Mouse (Mus musculus) kidney, postnatal 0 days (tissue): Measurements from ENCODE around the gene Dclk1. TPM values are rescaled to one million over a fixed set of nuclear protein-coding genes. Genes with fewer than 3 reads are reported as not detected.

Experiments
- ATAC-seq: fragments of 200-750 bp; cut with Nextera tagmentation; replicated peaks from 2 replicates; pipeline ENCODE4 v1.8.0; 2017; ENCODE audit warnings: low read depth, moderate number of reproducible peaks, moderate TSS enrichment, moderate library complexity; ENCODE audit not compliant: low FRiP score
- DNase-seq: peaks from one replicate; pipeline ENCODE4 v3.0.0-alpha.2; 2016; ENCODE audit warnings: low spot score
- H3K27ac ChIP-seq: fragments of 300-500 bp; sonication (generic); 2 replicates; pipeline ENCODE4 v1.5.1; 2014; ENCODE audit warnings: mild to moderate bottlenecking
- H3K27me3 ChIP-seq: fragments of 300-500 bp; sonication (generic); 2 replicates; pipeline ENCODE4 v1.6.1; 2014; ENCODE audit warnings: low read length, mixed read lengths; ENCODE audit not compliant: insufficient read depth
- H3K36me3 ChIP-seq: fragments of 300-500 bp; sonication (generic); 2 replicates; pipeline ENCODE4 v1.6.1; 2014; ENCODE audit warnings: low read length, mixed read lengths; ENCODE audit not compliant: insufficient read depth
- H3K4me1 ChIP-seq: fragments of 300-500 bp; sonication (generic); replicated peaks from 2 replicates; pipeline ENCODE4 v1.6.1; 2014; ENCODE audit warnings: antibody characterized with exemption, low read length, mixed read lengths; ENCODE audit not compliant: insufficient read depth
- H3K4me2 ChIP-seq: fragments of 300-500 bp; sonication (generic); 2 replicates; pipeline ENCODE4 v1.6.1; 2014; ENCODE audit warnings: mild to moderate bottlenecking, low read length, moderate library complexity, mixed read lengths
- H3K4me3 ChIP-seq: fragments of 300-500 bp; sonication (generic); replicated peaks from 2 replicates; pipeline ENCODE4 v1.5.1; 2014; ENCODE audit warnings: low read depth, low read length
- H3K9ac ChIP-seq: fragments of 300-500 bp; sonication (generic); 2 replicates; pipeline ENCODE4 v1.6.1; 2014; ENCODE audit warnings: low read depth, low read length
- H3K9me3 ChIP-seq: fragments of 300-500 bp; sonication (generic); replicated peaks from 2 replicates; pipeline ENCODE4 v1.6.1; 2016; ENCODE audit warnings: low read length, inconsistent platforms, mixed read lengths
- CTCF ChIP-seq: IDR thresholded peaks from 2 replicates; pipeline ENCODE4 v1.5.1; 2016; ENCODE audit warnings: antibody characterized with exemption, low read depth, mild to moderate bottlenecking, moderate library complexity
- WGBS: fragments of 180-500 bp; shearing (Covaris S2); extraction: QIAGEN DNeasy Blood & Tissue Kit; methylation state at CpG from one replicate; pipeline ENCODE4 v1.1.7; 2014; 5-methylcytosine and 5-hydroxymethylcytosine counted together
- polyA plus RNA-seq: library from polyadenylated mRNA; unstranded; fragments of >200 nt; fragmentation: Nextera tagmentation; extraction: Ambion mirVana; gene quantifications from 2 replicates; pipeline ENCODE4 v1.2.1, GENCODE M21; 2015

The Dclk1 gene
- polyA plus RNA-seq, 1 experiment from 2014 or later, result 18.3 TPM

DNA sequence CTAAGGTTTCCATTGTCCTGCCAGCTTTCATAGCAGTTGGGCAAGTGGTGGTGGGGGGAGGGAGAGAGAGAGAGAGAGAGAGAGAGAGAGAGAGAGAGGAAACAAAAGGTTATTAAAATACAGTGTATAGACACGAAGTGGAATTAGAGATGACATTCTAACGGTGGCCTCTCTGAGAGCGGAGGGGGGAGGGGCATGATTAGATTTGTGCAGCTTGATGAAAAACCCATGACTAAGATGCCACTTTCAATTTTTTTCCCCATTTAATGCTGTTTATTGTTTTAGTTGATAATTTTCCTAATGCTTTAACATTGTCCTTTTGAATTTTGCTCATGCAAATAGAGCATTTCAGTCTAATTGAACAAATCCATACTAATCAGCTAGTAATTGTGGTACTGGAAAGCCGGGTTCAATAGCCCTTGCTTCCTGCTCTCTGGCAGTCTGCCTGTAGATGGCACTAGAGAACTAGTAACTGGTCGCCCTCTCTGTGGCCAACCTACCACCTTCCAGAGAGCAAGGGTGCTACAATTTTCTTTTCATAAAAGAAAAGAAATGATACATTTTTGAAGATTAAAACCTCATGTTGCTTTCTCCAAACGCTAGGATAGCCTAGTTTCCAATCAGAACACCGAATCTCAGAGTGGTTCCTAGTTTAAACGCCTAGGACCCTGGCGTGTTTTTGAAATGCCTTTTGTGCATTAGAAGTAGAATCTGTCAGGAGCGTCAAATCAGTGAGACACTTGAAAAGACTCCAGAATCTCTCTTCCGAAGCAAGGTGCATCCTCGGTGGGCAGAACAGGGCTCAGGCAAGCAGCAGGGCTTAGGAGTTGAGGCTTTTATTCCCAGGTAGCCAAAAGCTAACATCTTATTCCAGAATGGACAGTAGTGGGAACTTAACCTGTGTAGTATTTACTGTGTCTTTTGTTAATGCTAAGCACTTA lies 278.3 kb downstream of the Dclk1 start:
- H3K36me3 ChIP-seq, result no peaks in the 10 kb centered on the region
- 31% methylated on average over 12 of the region's 12 CpGs for WGBS
- H3K4me3 ChIP-seq, result no peak overlapping the region
- DNase-seq (peak; percentile 85), ATAC-seq (no peak)
- peaks cover 9% of the 10 kb centered on the region; the same call in 1 of the 2 replicates for H3K4me1 ChIP-seq
- no peak overlapping the region for H3K9ac ChIP-seq
- no peak overlapping the region for H3K4me2 ChIP-seq
- H3K27ac ChIP-seq, result no peak overlapping the region
- H3K27me3 ChIP-seq, result no peaks in the 10 kb centered on the region
- no peaks in the 10 kb centered on the region for H3K9me3 ChIP-seq
- TF ChIP-seq CTCF, result peak; percentile 86

GRCm38 (mm10) chr3:55521776-55522175 lies 279.6 kb downstream of the Dclk1 start:
- TF ChIP-seq CTCF, result no peak
- no peak overlapping the region for H3K27ac ChIP-seq
- DNase-seq, result no peak
- 76% methylated on average over 8 of the region's 8 CpGs for WGBS
- H3K4me1 ChIP-seq, result peaks cover 9% of the 10 kb centered on the region; the same call in 1 of the 2 replicates
- H3K4me2 ChIP-seq, result no peak overlapping the region
- H3K9me3 ChIP-seq, result no peaks in the 10 kb centered on the region
- no peaks in the 10 kb centered on the region for H3K27me3 ChIP-seq
- no peak overlapping the region for H3K4me3 ChIP-seq
- no peaks in the 10 kb centered on the region for H3K36me3 ChIP-seq
- ATAC-seq, result no peak
- H3K9ac ChIP-seq, result no peak overlapping the region

GRCm38 (mm10) chr3:55523224-55523623 lies 281.1 kb downstream of the Dclk1 start:
- Histone ChIP-seq H3K27me3 (no peaks in the 10 kb centered on the region), H3K9ac (no peak overlapping the region), H3K4me1 (peaks cover 9% of the 10 kb centered on the region; the same call in 1 of the 2 replicates), H3K36me3 (no peaks in the 10 kb centered on the region), H3K4me3 (no peak overlapping the region), H3K9me3 (no peaks in the 10 kb centered on the region), H3K4me2 (no peak overlapping the region), H3K27ac (no peak overlapping the region)
- TF ChIP-seq CTCF, result no peak
- ATAC-seq, result no peak
- DNase-seq, result no peak
- 39% methylated on average over 7 of the region's 7 CpGs for WGBS

DNA sequence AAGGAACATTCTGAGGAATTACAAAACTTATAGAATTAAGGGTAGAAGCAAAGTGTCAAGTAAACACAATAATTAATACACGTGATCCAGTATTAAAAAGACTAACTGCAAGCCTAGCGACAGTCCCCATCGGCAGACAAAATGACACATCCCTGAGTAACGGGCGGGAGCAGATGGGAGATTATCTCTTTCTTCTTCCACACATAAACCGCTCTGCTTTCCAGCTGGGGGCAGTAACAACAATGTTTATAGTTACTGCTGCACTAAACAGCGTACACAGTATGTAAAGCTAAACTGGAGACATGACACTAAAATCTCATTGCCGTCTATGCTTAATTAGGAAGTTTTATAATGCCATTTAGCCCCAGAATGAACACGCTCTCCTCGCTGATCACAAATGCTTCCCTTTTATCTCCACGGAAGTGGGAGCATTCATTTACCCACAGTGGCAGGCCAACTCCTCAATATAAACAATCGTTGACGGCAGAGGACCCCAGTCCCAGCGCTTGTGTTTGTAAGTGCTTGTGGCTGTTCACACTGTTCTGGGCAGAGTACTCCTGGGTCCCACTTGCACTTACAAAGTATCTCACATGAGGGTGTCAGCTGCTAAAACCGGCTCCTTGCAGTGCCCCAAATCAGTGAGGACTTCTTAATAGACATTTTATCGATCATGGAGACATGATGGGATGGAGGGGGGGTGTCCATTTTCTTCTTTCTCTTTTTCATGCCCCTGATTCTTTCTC lies 281.7 kb downstream of the Dclk1 start:
- DNase-seq (peak; percentile 68), ATAC-seq (no peak)
- Histone ChIP-seq H3K9ac (no peak overlapping the region), H3K36me3 (no peaks in the 10 kb centered on the region), H3K27me3 (no peaks in the 10 kb centered on the region), H3K4me2 (no peak overlapping the region), H3K27ac (peak overlapping the region; percentile 39), H3K9me3 (no peaks in the 10 kb centered on the region), H3K4me3 (no peak overlapping the region), H3K4me1 (peaks cover 9% of the 10 kb centered on the region; the same call in 1 of the 2 replicates)
- TF ChIP-seq CTCF, result peak; percentile 39
- 31% methylated on average over 16 of the region's 16 CpGs for WGBS

DNA sequence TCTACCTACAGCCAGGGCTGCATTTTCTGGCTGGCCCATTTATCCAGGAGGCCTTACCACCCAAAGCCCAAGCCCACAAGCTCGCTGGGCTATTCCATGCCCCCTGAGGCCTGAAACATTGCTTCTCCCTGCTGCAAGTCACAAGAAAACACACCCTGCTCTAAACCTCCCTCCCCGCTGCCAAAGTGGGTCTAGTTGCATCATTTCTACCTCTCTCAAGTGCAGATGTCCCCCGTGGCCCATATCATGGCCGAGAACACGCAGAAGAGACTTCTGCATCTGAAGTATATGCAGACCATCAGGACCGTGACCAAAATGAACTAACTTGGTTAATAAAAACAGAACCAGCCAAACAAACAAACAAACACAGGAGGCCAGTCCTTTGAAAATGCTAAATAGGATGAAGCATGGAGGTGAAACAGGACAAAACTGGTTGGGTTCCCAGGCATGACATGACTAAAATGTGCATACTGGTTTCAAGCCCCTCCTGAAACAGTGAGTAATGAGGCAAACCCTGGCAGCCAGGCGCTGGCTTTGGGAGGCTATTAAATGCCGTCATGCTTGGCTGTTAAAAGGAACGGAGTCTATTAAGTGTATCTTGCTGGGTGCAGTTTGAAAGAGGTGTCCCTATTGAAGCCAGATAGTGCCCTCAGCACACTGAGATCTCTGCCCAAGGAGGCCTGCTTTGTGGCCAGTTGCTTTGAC lies 282.5 kb downstream of the Dclk1 start:
- no peaks in the 10 kb centered on the region for H3K36me3 ChIP-seq
- no peaks in the 10 kb centered on the region for H3K9me3 ChIP-seq
- peak overlapping the region; percentile 39 for H3K27ac ChIP-seq
- no peak overlapping the region for H3K9ac ChIP-seq
- 62% methylated on average over 9 of the region's 9 CpGs for WGBS
- no peaks in the 10 kb centered on the region for H3K27me3 ChIP-seq
- H3K4me2 ChIP-seq, result no peak overlapping the region
- ATAC-seq, result peak; percentile 68
- DNase-seq, result peak; percentile 65
- peaks cover 9% of the 10 kb centered on the region; the same call in 1 of the 2 replicates for H3K4me1 ChIP-seq
- no peak overlapping the region for H3K4me3 ChIP-seq
- TF ChIP-seq CTCF, result no peak

DNA sequence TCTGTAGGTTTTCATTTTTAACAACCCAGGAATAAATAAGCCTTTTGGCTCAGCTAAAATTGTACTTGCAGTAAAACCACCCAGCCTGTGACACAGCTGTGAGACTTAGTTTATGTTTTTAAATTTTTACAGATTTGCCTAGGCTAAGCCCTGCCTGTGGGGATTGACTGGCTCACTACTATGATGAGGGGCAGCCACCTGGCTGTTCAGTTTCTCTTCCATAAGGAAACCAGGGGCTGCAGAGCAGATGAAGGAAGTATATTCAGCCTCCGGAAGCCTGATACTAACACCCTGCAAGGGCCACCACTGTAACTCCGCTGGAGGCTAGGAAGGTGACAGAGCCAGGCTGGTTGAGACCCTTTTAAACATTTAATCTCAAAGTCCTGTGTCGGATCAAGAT lies 284.3 kb downstream of the Dclk1 start:
- no peak overlapping the region for H3K9ac ChIP-seq
- H3K27me3 ChIP-seq, result no peaks in the 10 kb centered on the region
- 84% methylated on average over 3 of the region's 3 CpGs for WGBS
- ATAC-seq (no peak), DNase-seq (no peak)
- H3K4me1 ChIP-seq, result peaks cover 9% of the 10 kb centered on the region; the same call in 1 of the 2 replicates
- TF ChIP-seq CTCF, result no peak
- H3K27ac ChIP-seq, result no peak overlapping the region
- H3K4me3 ChIP-seq, result no peak overlapping the region
- H3K36me3 ChIP-seq, result no peaks in the 10 kb centered on the region
- no peaks in the 10 kb centered on the region for H3K9me3 ChIP-seq
- no peak overlapping the region for H3K4me2 ChIP-seq
